Mouse (Mus musculus): Measurements from ENCODE around the gene Dhx9.

GRCm38 (mm10) chr1:153432329-153432728 lies 55.1 kb downstream of the Dhx9 start:
- TF ChIP-seq POLR2A (IDR thresholded peaks at IDR 0.05; ENCODE audit: insufficient read length, low read depth) (no peak), SRF (IDR thresholded peaks at IDR 0.05; ENCODE audit: control insufficient read depth, insufficient read length, low read depth) (no peak), TCF12 (IDR thresholded peaks at IDR 0.05; ENCODE audit: insufficient read depth, poor library complexity, severe bottlenecking) (no peak), E2F4 (IDR thresholded peaks at IDR 0.05; ENCODE audit: insufficient read depth) (no peak), CEBPB (IDR thresholded peaks at IDR 0.05; ENCODE audit: insufficient read depth, poor library complexity, severe bottlenecking) (no peak), MAX (IDR thresholded peaks at IDR 0.05; ENCODE audit: low read depth) (no peak), POLR2AphosphoS2 (IDR thresholded peaks at IDR 0.05; ENCODE audit: insufficient read length, low read depth) (no peak), USF1 (IDR thresholded peaks at IDR 0.05; ENCODE audit: low read depth) (no peak)
